Mouse (Mus musculus) megakaryocyte progenitor cell, adult 5-6 weeks (primary cell): ENCODE results near the gene Cc2d1b. TPM values are rescaled to one million over a fixed set of nuclear protein-coding genes. Genes with fewer than 3 reads are reported as not detected.

Experiments used
- ATAC-seq: replicated peaks from 2 replicates; pipeline ENCODE4 v1.8.0; 2016; ENCODE audit warnings: mild to moderate bottlenecking, moderate TSS enrichment, inconsistent platforms; ENCODE audit not compliant: poor library complexity
- total RNA-seq, 2 experiments: library from RNA; stranded (forward) in 1 of 2; stranded (reverse) in 1 of 2; fragments of 157-497, 149-512 nt in 1 of 2; fragments of 200-1000 nt in 1 of 2; gene quantifications; 2 replicates each; pipeline versions ENCODE4 v1.2.3 to v1.2.4; 2015 to 2017

Cc2d1b gene
- 16.8 and 18.6 TPM in 2 replicates for total RNA-seq (2015)
- 28.3 and 44.0 TPM in 2 replicates for total RNA-seq (2017)

- peak; percentile 87 for ATAC-seq
These were observed at the start of gene Cc2d1b for GRCm38 (mm10) chr4:108619587-108620341. Gene Cc2d1b (plus strand): TSS chr4:108619940.

GRCm38 (mm10) chr4:108572644-108573043, 47.1 kb upstream of the Cc2d1b start:
- ATAC-seq: no peak

DNA sequence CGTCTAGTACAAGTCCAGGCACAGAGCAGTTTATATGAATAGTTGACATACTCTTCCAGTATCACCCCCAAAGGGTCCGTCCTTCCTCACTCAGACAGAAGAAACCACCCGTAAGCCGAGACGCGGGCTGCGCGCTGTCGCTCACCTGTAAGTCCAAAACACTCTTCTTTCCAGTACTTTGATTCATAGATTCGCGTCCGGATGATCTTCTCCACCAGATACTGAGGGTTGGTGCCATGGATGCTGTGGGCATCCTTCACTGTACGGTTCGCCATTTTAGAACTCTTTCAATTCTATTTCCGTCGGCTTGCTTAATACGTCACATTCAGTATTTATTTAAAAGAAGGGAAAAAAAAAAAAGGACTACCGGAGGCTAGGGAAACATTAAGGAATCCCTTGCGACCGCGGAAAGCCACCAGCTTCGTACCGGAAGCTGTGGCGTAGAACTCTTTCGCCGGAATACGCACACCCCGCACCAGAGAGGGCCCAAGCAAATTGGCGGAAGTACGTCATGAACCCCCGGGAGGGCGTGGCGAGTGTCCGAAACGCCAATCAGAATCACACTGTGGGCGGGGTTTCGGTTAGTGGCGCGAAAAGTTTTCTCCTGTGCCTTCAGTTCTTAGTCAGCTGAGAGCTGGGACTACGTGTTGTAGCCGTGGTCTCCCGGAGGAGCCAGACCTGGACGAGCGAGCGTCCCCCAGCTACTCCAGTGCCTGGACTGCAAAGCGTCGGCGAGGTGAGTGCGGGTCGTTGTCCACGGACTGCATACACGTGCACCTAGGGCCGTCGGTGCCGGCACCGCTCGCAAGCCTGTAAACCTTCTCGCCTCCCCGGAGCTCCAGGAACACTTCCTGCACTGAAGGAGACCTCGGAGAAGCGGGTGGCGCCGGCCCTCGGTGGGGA, 40.6 kb upstream of the Cc2d1b start, which contains the start of the genes Prpf38a and Orc1:
TSS of gene Prpf38a (minus strand) at position 497 of the 903 bp plus-strand sequence.
TSS of gene Orc1 (plus strand) at position 584 of the 903 bp plus-strand sequence.
- ATAC-seq: peak; percentile 95

- ATAC-seq: no peak
These were observed 39.9 kb upstream of the Cc2d1b start for GRCm38 (mm10) chr4:108579743-108580411.

DNA sequence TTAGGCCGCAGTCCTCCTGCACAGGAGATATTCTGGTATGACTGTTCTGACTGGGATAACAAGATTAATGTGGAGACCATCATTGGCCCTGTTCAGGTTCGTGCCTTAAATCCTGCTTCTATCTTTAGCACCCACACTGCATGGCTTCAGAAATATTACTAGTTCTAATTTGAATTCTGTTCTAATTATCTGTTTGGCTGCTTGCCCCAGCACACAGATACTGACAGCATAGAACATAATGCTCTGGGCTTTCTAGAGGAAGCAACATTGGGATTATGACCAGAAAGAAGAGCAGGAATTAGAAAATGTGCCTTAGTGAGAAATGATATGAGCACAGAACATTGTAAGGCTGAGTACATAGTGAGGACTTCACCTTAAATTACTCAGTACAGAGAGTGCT, 26.4 kb upstream of the Cc2d1b start:
- no peak for ATAC-seq

- no peak for ATAC-seq
These were observed 24.0 kb upstream of the Cc2d1b start for GRCm38 (mm10) chr4:108595785-108596184.

GRCm38 (mm10) chr4:108598306-108598705, 21.4 kb upstream of the Cc2d1b start:
- no peak for ATAC-seq

GRCm38 (mm10) chr4:108601870-108602269, 17.9 kb upstream of the Cc2d1b start:
- no peak for ATAC-seq

DNA sequence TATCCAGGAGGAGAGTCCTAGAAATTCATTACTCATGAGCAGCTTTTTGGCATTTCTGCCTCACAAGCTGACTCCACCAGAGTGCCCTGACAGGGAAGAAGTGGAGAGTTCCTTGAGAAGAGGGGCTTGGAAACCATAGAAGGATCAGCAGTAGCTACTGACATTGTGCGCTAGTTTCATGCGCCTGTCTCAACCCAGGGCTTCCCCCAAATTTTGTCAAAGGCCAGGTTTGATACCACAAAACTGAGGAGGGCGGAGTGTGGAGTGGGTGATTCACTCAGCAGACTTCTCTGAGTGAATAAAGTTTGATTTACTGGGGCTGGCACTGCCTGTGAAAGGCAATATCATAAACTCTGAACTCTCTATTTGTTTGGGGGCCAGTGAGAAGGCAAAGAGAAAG, 11.1 kb upstream of the Cc2d1b start:
- ATAC-seq: no peak

DNA sequence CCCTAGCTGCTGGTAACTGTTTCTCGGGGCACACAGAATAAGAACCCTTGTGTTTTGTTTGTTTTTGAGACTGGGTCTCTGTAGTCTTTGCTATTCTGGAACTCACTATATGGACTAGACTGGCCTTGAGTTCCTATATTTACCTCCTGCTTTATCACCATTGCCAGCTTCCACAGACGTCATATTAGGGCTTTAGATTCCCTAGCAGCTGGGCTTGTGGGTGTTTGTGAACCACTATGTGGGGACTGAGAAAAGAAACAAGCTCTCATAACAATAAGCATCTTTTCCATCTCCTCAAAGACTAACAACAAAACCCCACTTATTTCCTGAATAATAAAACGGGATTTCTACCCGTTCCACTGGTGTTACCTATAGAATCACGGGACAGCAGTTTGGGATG, 8.8 kb upstream of the Cc2d1b start:
- no peak for ATAC-seq

DNA sequence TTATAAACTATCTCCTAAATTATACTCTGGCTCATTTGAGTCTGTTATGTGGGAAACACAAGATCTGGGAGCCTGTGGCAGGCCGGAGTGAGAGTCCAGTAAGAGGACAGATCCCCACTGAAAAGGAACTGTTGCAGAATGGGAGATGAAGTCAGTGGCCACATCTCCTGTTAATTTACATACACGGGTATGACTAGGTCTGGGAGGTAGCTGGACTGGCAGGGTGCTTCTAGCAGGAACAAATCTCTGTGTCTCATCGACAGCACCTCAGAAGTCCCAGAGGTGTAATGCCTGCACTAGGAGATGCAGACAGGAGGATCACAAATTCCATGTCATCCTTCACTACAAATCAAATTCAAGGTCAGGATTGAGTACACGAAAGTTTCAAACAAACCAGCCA, 1.2 kb upstream of the Cc2d1b start:
- ATAC-seq: no peak

DNA sequence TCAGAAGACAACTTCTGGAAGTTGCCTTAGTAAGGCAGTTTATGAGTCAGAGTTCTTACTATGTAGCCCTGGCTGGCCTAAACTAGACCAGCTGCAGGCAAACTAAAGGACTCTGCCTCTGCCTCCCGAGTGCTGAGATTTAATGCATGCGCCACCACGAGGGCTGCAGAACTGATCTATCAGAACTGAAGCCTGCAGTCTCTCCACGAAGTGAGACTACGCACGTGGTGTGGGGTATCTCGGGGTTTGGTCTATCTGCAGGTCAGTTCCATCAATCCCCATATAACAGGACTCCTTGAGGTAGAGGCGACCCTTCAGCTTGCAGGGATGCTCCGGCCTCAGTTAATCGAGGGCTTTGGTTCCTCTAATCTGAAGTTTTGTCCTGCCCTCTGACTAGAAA, 575 bp upstream of the Cc2d1b start:
- peak; percentile 10 for ATAC-seq

DNA sequence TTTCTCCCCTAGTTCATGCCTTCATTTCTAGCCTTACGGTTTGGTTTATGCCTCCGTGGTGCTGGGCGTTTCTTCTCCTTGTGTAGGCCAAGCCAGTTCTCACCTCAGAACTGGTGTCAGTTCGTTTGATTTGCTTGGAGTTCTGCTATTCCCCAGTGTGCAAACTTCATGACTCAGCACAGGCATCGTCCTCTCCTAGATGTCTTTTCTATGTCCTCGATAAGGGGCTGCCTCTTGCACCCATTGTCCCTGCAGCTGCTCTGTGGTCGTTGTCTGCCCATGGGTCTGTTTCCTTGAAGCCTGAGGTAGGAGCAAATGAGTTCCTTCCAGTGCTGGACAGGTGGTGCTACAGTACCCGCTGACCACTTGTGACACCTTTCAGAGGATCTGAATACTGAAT, 796 bp downstream of the Cc2d1b start:
- ATAC-seq: peak; percentile 15

GRCm38 (mm10) chr4:108621504-108621903, 1.8 kb downstream of the Cc2d1b start:
- ATAC-seq: no peak

GRCm38 (mm10) chr4:108627066-108627465, 7.3 kb downstream of the Cc2d1b start:
- no peak for ATAC-seq

GRCm38 (mm10) chr4:108629363-108629880, 9.7 kb downstream of the Cc2d1b start:
- ATAC-seq: no peak

GRCm38 (mm10) chr4:108630096-108630495, 10.4 kb downstream of the Cc2d1b start:
- no peak for ATAC-seq

- ATAC-seq: no peak
These were observed 11.9 kb downstream of the Cc2d1b start for GRCm38 (mm10) chr4:108631616-108632015.

- ATAC-seq: no peak
These were observed 14.0 kb downstream of the Cc2d1b start for GRCm38 (mm10) chr4:108633703-108634102.

DNA sequence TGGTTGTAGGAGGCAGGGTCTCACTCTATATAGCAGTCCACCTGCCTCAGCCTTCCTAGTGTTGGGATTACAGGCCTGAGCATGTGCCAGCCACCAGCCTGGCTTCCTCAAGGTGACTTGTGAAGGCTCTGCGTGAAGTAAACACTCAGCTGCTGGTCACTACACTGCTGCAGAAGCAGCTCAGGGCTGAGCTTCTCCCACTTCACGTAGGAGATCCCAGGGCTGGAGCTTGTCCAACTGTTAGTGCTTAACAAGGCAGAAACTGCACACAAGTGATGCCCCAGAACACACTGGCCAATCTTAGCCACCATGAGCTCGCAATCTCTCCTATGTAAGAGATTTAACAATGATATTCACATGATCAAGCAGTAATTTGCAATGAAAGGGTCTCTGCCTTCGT, 15.0 kb downstream of the Cc2d1b start:
- no peak for ATAC-seq

- ATAC-seq: no peak
These were observed 15.4 kb downstream of the Cc2d1b start for GRCm38 (mm10) chr4:108635101-108635500.
